20 mouse cellular contexts compared by ENCODE assay signal in the genomic region with DNA sequence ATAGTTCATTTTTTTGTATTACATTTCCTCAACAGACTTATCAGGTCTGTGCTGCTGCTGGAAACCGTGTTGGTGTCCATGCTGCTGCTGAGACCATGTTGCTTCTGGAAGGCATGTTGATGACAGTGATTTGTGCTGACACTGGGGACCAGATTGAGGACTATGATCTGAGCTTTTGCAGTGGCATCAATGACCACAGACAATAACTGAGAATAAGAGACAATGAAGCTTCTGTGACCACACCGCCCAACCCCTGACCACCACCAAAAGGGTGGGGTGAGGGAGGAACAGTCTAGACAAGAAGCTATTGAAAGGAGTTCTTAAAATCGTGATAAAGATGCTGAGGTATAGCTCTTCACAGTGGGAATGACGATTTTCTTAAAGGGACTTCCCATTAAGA.
DNase-seq lines count a peak whose midpoint lies in the region; ATAC-seq lines count a peak whose summit lies in the region.
"Had no signal": no experiment of that assay in that cellular context is flagged by ENCODE, and none has a peak within 500 bp of the region (broad histone marks: within the 10 kb centered on the region; RNA-seq: fewer than 3 reads in every experiment).

No protein-coding gene starts in this region.

- H3K4me2 ChIP-seq in intestine, embryonic 16.5 days (ENCODE audit: low read depth, low read length), result no peak overlapping the region

- peak; percentile 55 for DNase-seq in retina, postnatal 1 day
- no peak for DNase-seq in retina, embryonic 14.5 days (ENCODE audit: low spot score)
- peak; percentile 82 for DNase-seq in Muller cell, postnatal 12 days (ENCODE audit: inconsistent ontology term)
- DNase-seq: adrenal gland, adult 2 months; adrenal gland, adult 8-10 months; adrenal gland, postnatal 10 days; adrenal gland, postnatal 14 days; adrenal gland, postnatal 25 days; adrenal gland, postnatal 36 days; B cell, adult 2 months; cerebellum, adult 11 months; cerebellum, adult 11-12 months; cerebellum, adult 18-20 months; cerebellum, adult 2 months had no signal

- H3K36me3 ChIP-seq in intestine, embryonic 16.5 days (ENCODE audit: control insufficient read depth, insufficient read depth, low read length), result no peaks in the 10 kb centered on the region
- H3K36me3 ChIP-seq: G1E had no signal

- no peak overlapping the region for H3K27ac ChIP-seq in intestine, embryonic 16.5 days (ENCODE audit: low read length)

- H3K4me3 ChIP-seq in intestine, embryonic 16.5 days (ENCODE audit: low read length), result no peak overlapping the region

- ATAC-seq in intestine, embryonic 16.5 days, result no peak
- ATAC-seq: activated CD4-positive, CD25-positive, alpha-beta regulatory T cell, adult 4 months; CD4-positive, CD25-positive, alpha-beta regulatory T cell, adult 4 months; Patski had no signal

- H3K27me3 ChIP-seq in intestine, embryonic 16.5 days (replicated peaks; ENCODE audit: control insufficient read depth, insufficient read depth, low read length), result no peaks in the 10 kb centered on the region
- H3K27me3 ChIP-seq: CH12.LX, Patski had no signal

- H3K9me3 ChIP-seq in intestine, embryonic 16.5 days (ENCODE audit: control insufficient read depth, low read length), result no peaks in the 10 kb centered on the region

- H3K4me1 ChIP-seq in intestine, embryonic 16.5 days (ENCODE audit: control insufficient read depth, insufficient read depth, low read length), result no peaks in the 10 kb centered on the region

- no peak overlapping the region for H3K9ac ChIP-seq in intestine, embryonic 16.5 days (ENCODE audit: low read depth, low read length)

- 81% methylated on average over 4 of the region's 4 CpGs for WGBS in intestine, embryonic 16.5 days
